ENCODE assay signal across 15 mouse cellular contexts in genomic region chr17:67930957-67931356, GRCm38 (mm10).
"Had no signal": no experiment of that assay in that cellular context is flagged by ENCODE, and none has a peak within 500 bp of the region (broad histone marks: within the 10 kb centered on the region; RNA-seq: fewer than 3 reads in every experiment).

No protein-coding gene starts in this region.

- H3K9ac ChIP-seq: limb, embryonic 15.5 days; liver, embryonic 13.5 days; midbrain, embryonic 12.5 days; neural tube, embryonic 15.5 days had no signal

- DNase-seq: kidney, adult 11 months; kidney, postnatal 25 days; layer of hippocampus, adult 9-11 months; layer of hippocampus, postnatal 36 days; left cerebral cortex, postnatal 4 days; liver, embryonic 13.5 days; lung, postnatal 4 days; right cerebral cortex, adult 18-20 months; right cerebral cortex, postnatal 25 days; thymus, postnatal 4 days had no signal

- H3K4me3 ChIP-seq: limb, embryonic 15.5 days; liver, embryonic 13.5 days; midbrain, embryonic 12.5 days; neural tube, embryonic 15.5 days had no signal

- H3K27me3 ChIP-seq: limb, embryonic 15.5 days; liver, embryonic 13.5 days; midbrain, embryonic 12.5 days; neural tube, embryonic 15.5 days had no signal

- H3K9me3 ChIP-seq: limb, embryonic 15.5 days; liver, embryonic 13.5 days; midbrain, embryonic 12.5 days; neural tube, embryonic 15.5 days had no signal

- H3K4me1 ChIP-seq: liver, embryonic 13.5 days; midbrain, embryonic 12.5 days; neural tube, embryonic 15.5 days had no signal

- H3K27ac ChIP-seq: limb, embryonic 15.5 days; liver, embryonic 13.5 days; midbrain, embryonic 12.5 days; neural tube, embryonic 15.5 days; stomach, postnatal 0 days had no signal

- H3K36me3 ChIP-seq: liver, embryonic 13.5 days; midbrain, embryonic 12.5 days; neural tube, embryonic 15.5 days had no signal

- H3K4me2 ChIP-seq: limb, embryonic 15.5 days; liver, embryonic 13.5 days; midbrain, embryonic 12.5 days; neural tube, embryonic 15.5 days had no signal

- ATAC-seq: midbrain, embryonic 16.5 days had no signal
